Comparison of ENCODE assay signal across 8 mouse cellular contexts in the genomic region with DNA sequence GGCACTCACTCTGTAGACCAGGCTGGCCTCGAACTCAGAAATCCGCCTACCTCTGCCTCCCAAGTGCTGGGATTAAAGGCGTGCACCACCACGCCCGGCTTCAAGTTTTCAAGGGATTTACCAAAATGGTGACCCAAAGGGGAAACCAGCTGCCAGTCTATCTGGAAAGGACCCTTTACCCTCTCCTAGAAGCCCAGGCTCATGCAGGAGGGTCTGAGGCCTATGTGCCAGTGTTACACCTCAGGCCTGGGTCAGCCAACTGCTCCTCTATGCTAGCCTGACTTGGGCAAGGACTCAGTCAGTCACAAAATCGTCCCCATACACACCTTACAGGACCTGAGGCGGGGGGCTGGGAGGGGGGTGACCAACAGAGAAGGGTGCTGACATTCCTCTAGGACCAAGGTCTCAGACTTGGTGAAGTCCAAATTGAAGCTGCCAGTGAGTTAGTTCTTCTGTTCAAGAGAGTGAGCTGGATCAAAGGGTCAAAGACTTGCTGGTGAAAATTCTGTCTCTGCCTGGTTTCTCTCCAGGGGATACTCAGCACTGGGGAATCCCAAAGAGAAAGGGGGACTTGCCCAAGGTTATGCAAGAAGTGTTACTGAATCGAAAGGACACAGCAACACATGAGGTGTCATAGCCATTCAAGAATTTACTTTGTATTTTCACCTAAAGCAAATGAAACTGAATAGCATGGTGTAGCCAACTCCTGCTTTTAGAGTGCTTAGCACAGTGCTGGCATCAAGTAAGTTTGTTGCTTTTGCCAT. TPM values are rescaled to one million over a fixed set of nuclear protein-coding genes. Genes with fewer than 3 reads are reported as not detected.
DNase-seq lines count a peak whose midpoint lies in the region; ATAC-seq and TF ChIP-seq lines count a peak whose summit lies in the region.

No protein-coding gene starts in this region.

- TF ChIP-seq POLR2A in MEL (IDR thresholded peaks at IDR 0.05; ENCODE audit: control insufficient read depth in 1 of 2, insufficient read depth in 1 of 2, low read depth in 1 of 2, low read length in 2 of 2, poor library complexity in 1 of 2), result no peak

- 87% methylated on average over 8 of the region's 8 CpGs for WGBS in heart, embryonic 15.5 days
- WGBS in heart, postnatal 0 days, result 79% methylated on average over 8 of the region's 8 CpGs
- 90% methylated on average over 8 of the region's 8 CpGs for WGBS in midbrain, embryonic 11.5 days

- no peak for DNase-seq in heart, adult 9 months (ENCODE audit: low spot score in 2 of 2)
- no peak for DNase-seq in MEL (ENCODE audit: low read depth, low spot score)
- no peak for DNase-seq in heart, postnatal 0 days (ENCODE audit: low spot score)
- no peak for DNase-seq in midbrain, embryonic 11.5 days (ENCODE audit: low spot score, missing footprints)
- no peak for DNase-seq in adrenal gland, adult 18-20 months (ENCODE audit: low spot score in 2 of 2)
- no peak for DNase-seq in c-Kit-positive CD71-positive TER-119-positive erythroid progenitor cells, embryonic 14.5 days (ENCODE audit: low spot score)

- TF ChIP-seq EP300 in MEL (IDR thresholded peaks at IDR 0.05; ENCODE audit: low read depth in 1 of 2, low read length in 2 of 2), result no peak
- TF ChIP-seq EP300 in heart, postnatal 0 days (IDR thresholded peaks at IDR 0.05; ENCODE audit: low read depth), result no peak

- H3K27me3 ChIP-seq in heart, embryonic 15.5 days, result no peaks in the 10 kb centered on the region
- no peaks in the 10 kb centered on the region for H3K27me3 ChIP-seq in MEL (ENCODE audit: control insufficient read depth in 1 of 2, insufficient read depth in 2 of 2, low read length in 2 of 2)
- H3K27me3 ChIP-seq in heart, postnatal 0 days (ENCODE audit: control insufficient read depth, insufficient read depth, low read length), result no peaks in the 10 kb centered on the region
- no peaks in the 10 kb centered on the region for H3K27me3 ChIP-seq in midbrain, embryonic 11.5 days (ENCODE audit: control insufficient read depth, insufficient read depth, low read length)

- no peak for ATAC-seq in heart, embryonic 15.5 days (replicated peaks; ENCODE audit: insufficient number of reproducible peaks, insufficient read depth, low FRiP score, low read depth)
- no peak for ATAC-seq in heart, postnatal 0 days (ENCODE audit: insufficient read depth, low read depth)
- ATAC-seq in midbrain, embryonic 11.5 days (ENCODE audit: low FRiP score), result no peak; the same call in 1 of the 2 replicates
- ATAC-seq in monocyte, adult 5-6 weeks (replicated peaks; ENCODE audit: insufficient number of reproducible peaks, low FRiP score, low TSS enrichment, poor library complexity, severe bottlenecking), result no peak

- no peaks in the 10 kb centered on the region for H3K36me3 ChIP-seq in heart, embryonic 15.5 days
- peaks cover 0 to 8% of the 10 kb centered on the region in 2 experiments; a peak in 2 of 4 replicates for H3K36me3 ChIP-seq in MEL (ENCODE audit: control insufficient read depth in 1 of 2, insufficient read depth in 2 of 2, low read length in 2 of 2)
- H3K36me3 ChIP-seq in heart, postnatal 0 days (replicated peaks; ENCODE audit: control insufficient read depth, insufficient read depth, low read length), result peaks cover under 1% of the 10 kb centered on the region; the same call in 1 of the 2 replicates
- H3K36me3 ChIP-seq in midbrain, embryonic 11.5 days (ENCODE audit: control insufficient read depth, insufficient read depth, low read length), result no peaks in the 10 kb centered on the region

- H3K4me2 ChIP-seq in heart, embryonic 15.5 days, result peak overlapping the region; percentile 83
- peak overlapping the region; percentile 76 for H3K4me2 ChIP-seq in heart, postnatal 0 days (ENCODE audit: low read depth, low read length)
- peak overlapping the region; percentile 80 for H3K4me2 ChIP-seq in midbrain, embryonic 11.5 days

- H3K4me3 ChIP-seq in heart, embryonic 15.5 days, result peak overlapping the region; percentile 90
- peak overlapping the region; percentile 87 to 94 for H3K4me3 ChIP-seq in MEL (ENCODE audit: control insufficient read depth in 1 of 2, insufficient read depth in 1 of 2, low read depth in 2 of 2, low read length in 2 of 2)
- H3K4me3 ChIP-seq in heart, postnatal 0 days (ENCODE audit: low read depth, low read length), result peak overlapping the region; percentile 79
- H3K4me3 ChIP-seq in midbrain, embryonic 11.5 days (ENCODE audit: low read depth, low read length), result peak overlapping the region; percentile 98

- peaks cover 9% of the 10 kb centered on the region for H3K79me2 ChIP-seq in MEL (ENCODE audit: control insufficient read depth, insufficient read depth, low read length, poor library complexity)

- peak overlapping the region; percentile 81 for H3K9ac ChIP-seq in heart, embryonic 15.5 days
- H3K9ac ChIP-seq in MEL (ENCODE audit: control insufficient read depth, low read depth, low read length, poor library complexity, severe bottlenecking), result peak overlapping the region; percentile 96
- peak overlapping the region; percentile 83 for H3K9ac ChIP-seq in heart, postnatal 0 days (replicated peaks; ENCODE audit: low read depth, low read length)
- peak overlapping the region; percentile 97 for H3K9ac ChIP-seq in midbrain, embryonic 11.5 days (ENCODE audit: low read length)

- H3K27ac ChIP-seq in heart, embryonic 15.5 days, result peak overlapping the region; percentile 88
- H3K27ac ChIP-seq in MEL (ENCODE audit: control insufficient read depth, low read depth, low read length), result peak overlapping the region; percentile 69; the same call in 1 of the 2 replicates
- H3K27ac ChIP-seq in heart, postnatal 0 days (ENCODE audit: low read depth), result peak overlapping the region; percentile 92
- H3K27ac ChIP-seq in midbrain, embryonic 11.5 days (ENCODE audit: low read depth, low read length), result no peak overlapping the region

- TF ChIP-seq RAD21 in MEL (IDR thresholded peaks at IDR 0.05; ENCODE audit: low read depth, low read length), result no peak

- TF ChIP-seq CTCF in MEL (IDR thresholded peaks at IDR 0.05 in 2 of 3, conservative IDR thresholded peaks at IDR 0.05 in 1 of 3; ENCODE audit: control insufficient read depth in 1 of 3, insufficient read depth in 1 of 3, low read depth in 2 of 3, low read length in 3 of 3, poor library complexity in 1 of 3, severe bottlenecking in 1 of 3), result no peak
- no peak for TF ChIP-seq CTCF in heart, postnatal 0 days (IDR thresholded peaks at IDR 0.05; ENCODE audit: low read depth)

- H3K9me3 ChIP-seq in heart, embryonic 15.5 days (replicated peaks), result no peaks in the 10 kb centered on the region
- H3K9me3 ChIP-seq in MEL (replicated peaks; ENCODE audit: insufficient read depth, low read length), result no peaks in the 10 kb centered on the region
- H3K9me3 ChIP-seq in heart, postnatal 0 days (replicated peaks; ENCODE audit: control insufficient read depth, low read length), result no peaks in the 10 kb centered on the region
- H3K9me3 ChIP-seq in midbrain, embryonic 11.5 days (ENCODE audit: control insufficient read depth, low read length), result no peaks in the 10 kb centered on the region

- peaks cover 59% of the 10 kb centered on the region for H3K4me1 ChIP-seq in heart, embryonic 15.5 days (replicated peaks)
- H3K4me1 ChIP-seq in MEL (ENCODE audit: control insufficient read depth in 1 of 2, insufficient read depth in 2 of 2, low read length in 2 of 2), result peaks cover 6 to 22% of the 10 kb centered on the region in 2 experiments
- peaks cover 44% of the 10 kb centered on the region for H3K4me1 ChIP-seq in heart, postnatal 0 days (ENCODE audit: control insufficient read depth, insufficient read depth)
- H3K4me1 ChIP-seq in midbrain, embryonic 11.5 days (ENCODE audit: control insufficient read depth, insufficient read depth, low read length), result peaks cover 33% of the 10 kb centered on the region

TF ChIP-seq in MEL, 35 proteins besides CTCF, POLR2A, EP300 and RAD21:
- TF ChIP-seq MAX (IDR thresholded peaks at IDR 0.05; ENCODE audit: low read length) (no peak), NELFE (IDR thresholded peaks at IDR 0.05; ENCODE audit: low read depth, low read length) (no peak), CHD2 (IDR thresholded peaks at IDR 0.05; ENCODE audit: low read length) (no peak)

RNA-seq across cellular contexts. Expression of a gene that starts 55.5 kb away (rescaled TPM):
- 1,553 and 1,598 TPM in 2 replicates for polyA plus RNA-seq in heart, embryonic 15.5 days (2015; fragmentation: Nextera tagmentation; extraction: Ambion mirVana)
- 1.2 and 2.8 TPM in 2 replicates for total RNA-seq in MEL (2012; rRNA removed)
- polyA plus RNA-seq in MEL (2012; ENCODE audit: insufficient read depth in 1 of 2, insufficient read length in 2 of 2, low read depth in 1 of 2, low replicate concordance in 2 of 2, missing spikeins in 1 of 2), result 1 to 10 TPM in 1 of 2 experiments, not detected in 1; 1.3 TPM
- total RNA-seq in heart, postnatal 0 days (2014; rRNA removed; ENCODE audit: low replicate concordance), result 1,299 and 1,431 TPM in 2 replicates
- 1,847 and 1,885 TPM in 2 replicates for polyA plus RNA-seq in heart, postnatal 0 days (2015; fragmentation: Nextera tagmentation; extraction: Ambion mirVana)
- 112 and 118 TPM in 2 replicates for polyA plus RNA-seq in midbrain, embryonic 11.5 days (2014; fragmentation: Nextera tagmentation; extraction: Ambion mirVana)
- 10 to 100 TPM; 52.0 to 58.6 TPM for total RNA-seq in adrenal gland, adult 18-20 months (2021)
- 5.0 to 95.3 TPM (median 6.6 TPM) in 3 replicates for total RNA-seq in monocyte, adult 5-6 weeks (2017)

Comparison
In these comparisons a context has a peak if more than half of its experiments do, and no peak if none do; other contexts are left out.
1. RNA of a gene that starts 55.5 kb away (total RNA-seq): 1,299 to 1,431 TPM in heart, postnatal 0 days; 52.0 to 58.6 TPM in adrenal gland, adult 18-20 months, 5.0 to 95.3 TPM in monocyte, adult 5-6 weeks and 1.2 to 2.8 TPM in MEL; every median in the first group is over 10 times any median in the second.
2. Peak in every context shown above with its lines, with median percentiles within 50 percentile points of each other: H3K4me2 ChIP-seq, H3K4me3 ChIP-seq and H3K9ac ChIP-seq.